In genomic region chr15:42056772-42057171, GRCm38 (mm10) we compare ENCODE assay signal across 9 mouse cellular contexts.
DNase-seq lines count a peak whose midpoint lies in the region; ATAC-seq lines count a peak whose summit lies in the region.
"Had no signal": no experiment of that assay in that cellular context is flagged by ENCODE, and none has a peak within 500 bp of the region (broad histone marks: within the 10 kb centered on the region; RNA-seq: fewer than 3 reads in every experiment).

No protein-coding gene starts in this region.

- H3K9ac ChIP-seq in forebrain, embryonic 15.5 days (replicated peaks), result no peak overlapping the region
- no peak overlapping the region for H3K9ac ChIP-seq in forebrain, embryonic 11.5 days (ENCODE audit: low read length)
- no peak overlapping the region for H3K9ac ChIP-seq in limb, embryonic 11.5 days (ENCODE audit: low read length)
- H3K9ac ChIP-seq in neural tube, embryonic 15.5 days (replicated peaks), result no peak overlapping the region
- no peak overlapping the region for H3K9ac ChIP-seq in forebrain, embryonic 14.5 days (ENCODE audit: low read length)
- H3K9ac ChIP-seq: stomach, embryonic 15.5 days had no signal

- H3K36me3 ChIP-seq in forebrain, embryonic 15.5 days, result no peaks in the 10 kb centered on the region
- H3K36me3 ChIP-seq in forebrain, embryonic 11.5 days (ENCODE audit: control insufficient read depth, insufficient read depth, low read length), result no peaks in the 10 kb centered on the region
- no peaks in the 10 kb centered on the region for H3K36me3 ChIP-seq in limb, embryonic 11.5 days (ENCODE audit: control insufficient read depth, insufficient read depth, low read length)
- H3K36me3 ChIP-seq in neural tube, embryonic 15.5 days, result no peaks in the 10 kb centered on the region
- H3K36me3 ChIP-seq in forebrain, embryonic 14.5 days (ENCODE audit: control insufficient read depth, insufficient read depth, low read length), result no peaks in the 10 kb centered on the region
- H3K36me3 ChIP-seq: stomach, embryonic 15.5 days had no signal

- no peak overlapping the region for H3K27ac ChIP-seq in forebrain, embryonic 15.5 days (replicated peaks)
- H3K27ac ChIP-seq in forebrain, embryonic 11.5 days (ENCODE audit: low read depth, low read length), result no peak overlapping the region
- no peak overlapping the region for H3K27ac ChIP-seq in limb, embryonic 11.5 days (replicated peaks; ENCODE audit: low read depth, low read length)
- no peak overlapping the region for H3K27ac ChIP-seq in neural tube, embryonic 15.5 days (replicated peaks)
- no peak overlapping the region for H3K27ac ChIP-seq in forebrain, embryonic 14.5 days (ENCODE audit: low read depth, low read length)
- H3K27ac ChIP-seq: stomach, embryonic 15.5 days had no signal

- H3K4me3 ChIP-seq in forebrain, embryonic 15.5 days, result no peak overlapping the region
- no peak overlapping the region for H3K4me3 ChIP-seq in forebrain, embryonic 11.5 days (ENCODE audit: low read depth, low read length)
- H3K4me3 ChIP-seq in limb, embryonic 11.5 days (ENCODE audit: low read depth, low read length), result no peak overlapping the region
- H3K4me3 ChIP-seq in neural tube, embryonic 15.5 days (replicated peaks), result no peak overlapping the region
- H3K4me3 ChIP-seq in forebrain, embryonic 14.5 days (ENCODE audit: low read depth, low read length), result no peak overlapping the region
- H3K4me3 ChIP-seq: stomach, embryonic 15.5 days had no signal

- peak; percentile 48; the same call in 1 of the 2 replicates for ATAC-seq in forebrain, embryonic 15.5 days (replicated peaks)
- no peak for ATAC-seq in forebrain, embryonic 11.5 days (replicated peaks; ENCODE audit: low FRiP score)
- ATAC-seq in limb, embryonic 11.5 days (ENCODE audit: insufficient number of reproducible peaks, low FRiP score, low TSS enrichment, low read depth), result peak; percentile 39; the same call in 1 of the 2 replicates
- ATAC-seq in neural tube, embryonic 15.5 days (ENCODE audit: low FRiP score), result no peak
- no peak for ATAC-seq in forebrain, embryonic 14.5 days

- no peak overlapping the region for H3K4me2 ChIP-seq in forebrain, embryonic 15.5 days (replicated peaks)
- H3K4me2 ChIP-seq in forebrain, embryonic 11.5 days (ENCODE audit: low read depth, low read length, severe bottlenecking), result no peak overlapping the region
- H3K4me2 ChIP-seq in limb, embryonic 11.5 days (ENCODE audit: low read depth, severe bottlenecking), result no peak overlapping the region
- no peak overlapping the region for H3K4me2 ChIP-seq in neural tube, embryonic 15.5 days
- no peak overlapping the region for H3K4me2 ChIP-seq in forebrain, embryonic 14.5 days (ENCODE audit: low read length)
- H3K4me2 ChIP-seq: stomach, embryonic 15.5 days had no signal

- no peak for DNase-seq in forebrain, embryonic 11.5 days (ENCODE audit: low spot score)
- peak; percentile 83 for DNase-seq in 3T3-L1 (ENCODE audit: low read depth, low spot score)
- peak; percentile 52 for DNase-seq in gastrocnemius, postnatal 14 days
- peak; percentile 50 for DNase-seq in limb, embryonic 11.5 days (ENCODE audit: low spot score)
- no peak for DNase-seq in T-cell, adult 2 months (ENCODE audit: low spot score)
- DNase-seq in forebrain, embryonic 14.5 days (ENCODE audit: low spot score), result no peak

- WGBS in forebrain, embryonic 15.5 days, result 56% methylated on average over 3 of the region's 3 CpGs
- 69% methylated on average over 3 of the region's 3 CpGs for WGBS in forebrain, embryonic 11.5 days
- WGBS in limb, embryonic 11.5 days, result 31% methylated on average over 3 of the region's 3 CpGs
- 83% methylated on average over 3 of the region's 3 CpGs for WGBS in neural tube, embryonic 15.5 days
- WGBS in forebrain, embryonic 14.5 days, result 65% methylated on average over 3 of the region's 3 CpGs

- intact Hi-C loops in gastrocnemius, postnatal 14 days (cut with DNase I; ENCODE audit: low total_unique reads), result no loop called here

- no peaks in the 10 kb centered on the region for H3K4me1 ChIP-seq in forebrain, embryonic 15.5 days
- no peaks in the 10 kb centered on the region for H3K4me1 ChIP-seq in forebrain, embryonic 11.5 days (replicated peaks; ENCODE audit: control insufficient read depth, insufficient read depth, low read length)
- no peaks in the 10 kb centered on the region for H3K4me1 ChIP-seq in limb, embryonic 11.5 days (ENCODE audit: control insufficient read depth, insufficient read depth, low read length)
- H3K4me1 ChIP-seq in neural tube, embryonic 15.5 days, result no peaks in the 10 kb centered on the region
- H3K4me1 ChIP-seq in forebrain, embryonic 14.5 days (ENCODE audit: control insufficient read depth, insufficient read depth, low read length), result no peaks in the 10 kb centered on the region
- H3K4me1 ChIP-seq: stomach, embryonic 15.5 days had no signal

- H3K9me3 ChIP-seq in forebrain, embryonic 15.5 days, result no peaks in the 10 kb centered on the region
- H3K9me3 ChIP-seq in forebrain, embryonic 11.5 days (ENCODE audit: control insufficient read depth, low read length), result no peaks in the 10 kb centered on the region
- H3K9me3 ChIP-seq in limb, embryonic 11.5 days (ENCODE audit: control insufficient read depth, low read length), result no peaks in the 10 kb centered on the region
- no peaks in the 10 kb centered on the region for H3K9me3 ChIP-seq in neural tube, embryonic 15.5 days (replicated peaks)
- no peaks in the 10 kb centered on the region for H3K9me3 ChIP-seq in forebrain, embryonic 14.5 days (replicated peaks; ENCODE audit: control insufficient read depth, low read length)
- H3K9me3 ChIP-seq: stomach, embryonic 15.5 days had no signal

- no peaks in the 10 kb centered on the region for H3K27me3 ChIP-seq in forebrain, embryonic 15.5 days
- H3K27me3 ChIP-seq in forebrain, embryonic 11.5 days (ENCODE audit: control insufficient read depth, insufficient read depth, low read length), result no peaks in the 10 kb centered on the region
- H3K27me3 ChIP-seq in limb, embryonic 11.5 days (ENCODE audit: control insufficient read depth, insufficient read depth, low read length), result no peaks in the 10 kb centered on the region
- no peaks in the 10 kb centered on the region for H3K27me3 ChIP-seq in neural tube, embryonic 15.5 days (replicated peaks)
- no peaks in the 10 kb centered on the region for H3K27me3 ChIP-seq in forebrain, embryonic 14.5 days (replicated peaks; ENCODE audit: control insufficient read depth, insufficient read depth, low read length)
- H3K27me3 ChIP-seq: stomach, embryonic 15.5 days had no signal

Comparison
In these comparisons a context has a peak if more than half of its experiments do, and no peak if none do; other contexts are left out.
1. ATAC-seq: peak in forebrain, embryonic 15.5 days (single experiment) and limb, embryonic 11.5 days (single experiment); none in forebrain, embryonic 11.5 days (single experiment), neural tube, embryonic 15.5 days (single experiment) and forebrain, embryonic 14.5 days (single experiment).
2. DNase-seq: peak in 3T3-L1 (single experiment), gastrocnemius, postnatal 14 days (single experiment) and limb, embryonic 11.5 days (single experiment); none in forebrain, embryonic 11.5 days (single experiment), T-cell, adult 2 months (single experiment) and forebrain, embryonic 14.5 days (single experiment).